Mouse (Mus musculus): ENCODE data around the gene Taok3. TPM values are rescaled to one million over a fixed set of nuclear protein-coding genes. Genes with fewer than 3 reads are reported as not detected.

Taok3 gene
- polyA plus RNA-seq, 1 experiment from 2014 or later: 58.1 TPM

GRCm38 (mm10) chr5:117135869-117136268 lies 15.9 kb downstream of the Taok3 start:
- Histone ChIP-seq H3K27me3 (replicated peaks; ENCODE audit: control insufficient read depth, insufficient read depth, low read length) (no peaks in the 10 kb centered on the region), H3K27ac (ENCODE audit: low read length) (no peak overlapping the region), H3K9me3 (ENCODE audit: control insufficient read depth, low read length) (no peaks in the 10 kb centered on the region), H3K4me3 (replicated peaks; ENCODE audit: low read length) (no peak overlapping the region), H3K4me2 (ENCODE audit: low read length) (no peak overlapping the region), H3K4me1 (replicated peaks; ENCODE audit: control insufficient read depth, insufficient read depth, low read length) (peaks cover 3% of the 10 kb centered on the region; the same call in 1 of the 2 replicates), H3K9ac (replicated peaks; ENCODE audit: low read depth, low read length) (no peak overlapping the region), H3K36me3 (ENCODE audit: control insufficient read depth, insufficient read depth) (no peaks in the 10 kb centered on the region)
- no peak for ATAC-seq
- 52% methylated on average over 9 of the region's 9 CpGs for WGBS

GRCm38 (mm10) chr5:117136570-117136969 lies 16.6 kb downstream of the Taok3 start:
- ATAC-seq: no peak
- Histone ChIP-seq H3K4me2 (ENCODE audit: low read length) (no peak overlapping the region), H3K4me1 (replicated peaks; ENCODE audit: control insufficient read depth, insufficient read depth, low read length) (peaks cover 3% of the 10 kb centered on the region; the same call in 1 of the 2 replicates), H3K9me3 (ENCODE audit: control insufficient read depth, low read length) (no peaks in the 10 kb centered on the region), H3K27me3 (replicated peaks; ENCODE audit: control insufficient read depth, insufficient read depth, low read length) (no peaks in the 10 kb centered on the region), H3K36me3 (ENCODE audit: control insufficient read depth, insufficient read depth) (no peaks in the 10 kb centered on the region), H3K9ac (replicated peaks; ENCODE audit: low read depth, low read length) (no peak overlapping the region), H3K4me3 (replicated peaks; ENCODE audit: low read length) (no peak overlapping the region), H3K27ac (ENCODE audit: low read length) (no peak overlapping the region)
- 95% methylated on average over 5 of the region's 5 CpGs for WGBS

- H3K4me2 ChIP-seq (ENCODE audit: low read length): no peak overlapping the region
- no peak overlapping the region for H3K27ac ChIP-seq (ENCODE audit: low read length)
- H3K4me3 ChIP-seq (replicated peaks; ENCODE audit: low read length): no peak overlapping the region
- ATAC-seq: no peak
- WGBS: 71% methylated on average over 10 of the region's 10 CpGs
- H3K27me3 ChIP-seq (replicated peaks; ENCODE audit: control insufficient read depth, insufficient read depth, low read length): no peaks in the 10 kb centered on the region
- peaks cover 3% of the 10 kb centered on the region; the same call in 1 of the 2 replicates for H3K4me1 ChIP-seq (replicated peaks; ENCODE audit: control insufficient read depth, insufficient read depth, low read length)
- H3K36me3 ChIP-seq (ENCODE audit: control insufficient read depth, insufficient read depth): no peaks in the 10 kb centered on the region
- H3K9me3 ChIP-seq (ENCODE audit: control insufficient read depth, low read length): no peaks in the 10 kb centered on the region
- H3K9ac ChIP-seq (replicated peaks; ENCODE audit: low read depth, low read length): no peak overlapping the region
Measured at GRCm38 (mm10) chr5:117137011-117137410, 17.1 kb downstream of the Taok3 start.

GRCm38 (mm10) chr5:117137594-117137993 lies 17.7 kb downstream of the Taok3 start:
- Histone ChIP-seq H3K4me1 (replicated peaks; ENCODE audit: control insufficient read depth, insufficient read depth, low read length) (peaks cover 3% of the 10 kb centered on the region; the same call in 1 of the 2 replicates), H3K9me3 (ENCODE audit: control insufficient read depth, low read length) (no peaks in the 10 kb centered on the region), H3K36me3 (ENCODE audit: control insufficient read depth, insufficient read depth) (no peaks in the 10 kb centered on the region), H3K27ac (ENCODE audit: low read length) (no peak overlapping the region), H3K4me3 (replicated peaks; ENCODE audit: low read length) (no peak overlapping the region), H3K27me3 (replicated peaks; ENCODE audit: control insufficient read depth, insufficient read depth, low read length) (no peaks in the 10 kb centered on the region), H3K4me2 (ENCODE audit: low read length) (no peak overlapping the region), H3K9ac (replicated peaks; ENCODE audit: low read depth, low read length) (no peak overlapping the region)
- WGBS: 75% methylated on average over 8 of the region's 8 CpGs
- ATAC-seq: no peak

- Histone ChIP-seq H3K9ac (replicated peaks; ENCODE audit: low read depth, low read length) (no peak overlapping the region), H3K36me3 (ENCODE audit: control insufficient read depth, insufficient read depth) (no peaks in the 10 kb centered on the region), H3K27ac (ENCODE audit: low read length) (no peak overlapping the region), H3K4me3 (replicated peaks; ENCODE audit: low read length) (no peak overlapping the region), H3K4me1 (replicated peaks; ENCODE audit: control insufficient read depth, insufficient read depth, low read length) (peaks cover 3% of the 10 kb centered on the region; the same call in 1 of the 2 replicates), H3K27me3 (replicated peaks; ENCODE audit: control insufficient read depth, insufficient read depth, low read length) (no peaks in the 10 kb centered on the region), H3K4me2 (ENCODE audit: low read length) (no peak overlapping the region), H3K9me3 (ENCODE audit: control insufficient read depth, low read length) (no peaks in the 10 kb centered on the region)
- 91% methylated on average over 11 of the region's 11 CpGs for WGBS
- ATAC-seq: no peak
Measured at GRCm38 (mm10) chr5:117138295-117138988, 18.5 kb downstream of the Taok3 start.

- Histone ChIP-seq H3K27ac (ENCODE audit: low read length) (no peak overlapping the region), H3K4me1 (replicated peaks; ENCODE audit: control insufficient read depth, insufficient read depth, low read length) (peaks cover 3% of the 10 kb centered on the region; the same call in 1 of the 2 replicates), H3K36me3 (ENCODE audit: control insufficient read depth, insufficient read depth) (no peaks in the 10 kb centered on the region), H3K4me3 (replicated peaks; ENCODE audit: low read length) (no peak overlapping the region), H3K9me3 (ENCODE audit: control insufficient read depth, low read length) (no peaks in the 10 kb centered on the region), H3K9ac (replicated peaks; ENCODE audit: low read depth, low read length) (no peak overlapping the region), H3K27me3 (replicated peaks; ENCODE audit: control insufficient read depth, insufficient read depth, low read length) (no peaks in the 10 kb centered on the region), H3K4me2 (ENCODE audit: low read length) (no peak overlapping the region)
- no peak for ATAC-seq
- WGBS: 76% methylated on average over 8 of the region's 8 CpGs
Measured at GRCm38 (mm10) chr5:117139822-117140221, 19.9 kb downstream of the Taok3 start.

GRCm38 (mm10) chr5:117140374-117140773 lies 20.4 kb downstream of the Taok3 start:
- H3K9me3 ChIP-seq (ENCODE audit: control insufficient read depth, low read length): no peaks in the 10 kb centered on the region
- no peaks in the 10 kb centered on the region for H3K36me3 ChIP-seq (ENCODE audit: control insufficient read depth, insufficient read depth)
- H3K9ac ChIP-seq (replicated peaks; ENCODE audit: low read depth, low read length): no peak overlapping the region
- no peak overlapping the region for H3K27ac ChIP-seq (ENCODE audit: low read length)
- no peaks in the 10 kb centered on the region for H3K27me3 ChIP-seq (replicated peaks; ENCODE audit: control insufficient read depth, insufficient read depth, low read length)
- H3K4me3 ChIP-seq (replicated peaks; ENCODE audit: low read length): no peak overlapping the region
- 74% methylated on average over 7 of the region's 7 CpGs for WGBS
- ATAC-seq: no peak
- H3K4me1 ChIP-seq (replicated peaks; ENCODE audit: control insufficient read depth, insufficient read depth, low read length): peaks cover 3% of the 10 kb centered on the region; the same call in 1 of the 2 replicates
- H3K4me2 ChIP-seq (ENCODE audit: low read length): no peak overlapping the region

- no peak overlapping the region for H3K4me2 ChIP-seq (ENCODE audit: low read length)
- H3K4me3 ChIP-seq (replicated peaks; ENCODE audit: low read length): no peak overlapping the region
- no peaks in the 10 kb centered on the region for H3K9me3 ChIP-seq (ENCODE audit: control insufficient read depth, low read length)
- H3K27ac ChIP-seq (ENCODE audit: low read length): no peak overlapping the region
- WGBS: 70% methylated on average over 9 of the region's 9 CpGs
- H3K9ac ChIP-seq (replicated peaks; ENCODE audit: low read depth, low read length): no peak overlapping the region
- H3K4me1 ChIP-seq (replicated peaks; ENCODE audit: control insufficient read depth, insufficient read depth, low read length): no peaks in the 10 kb centered on the region
- no peaks in the 10 kb centered on the region for H3K36me3 ChIP-seq (ENCODE audit: control insufficient read depth, insufficient read depth)
- H3K27me3 ChIP-seq (replicated peaks; ENCODE audit: control insufficient read depth, insufficient read depth, low read length): no peaks in the 10 kb centered on the region
- ATAC-seq: no peak
Measured at GRCm38 (mm10) chr5:117143721-117144135, 23.8 kb downstream of the Taok3 start.

- no peak for ATAC-seq
Measured at GRCm38 (mm10) chr5:117146165-117146564, 26.2 kb downstream of the Taok3 start.

More at GRCm38 (mm10) chr5:117146165-117146564, 26.2 kb downstream of the Taok3 start:
- H3K27me3 ChIP-seq (replicated peaks; ENCODE audit: control insufficient read depth, insufficient read depth, low read length): no peaks in the 10 kb centered on the region
- H3K4me2 ChIP-seq (ENCODE audit: low read length): no peak overlapping the region
- no peak overlapping the region for H3K27ac ChIP-seq (ENCODE audit: low read length)
- H3K4me3 ChIP-seq (replicated peaks; ENCODE audit: low read length): no peak overlapping the region
- H3K9ac ChIP-seq (replicated peaks; ENCODE audit: low read depth, low read length): no peak overlapping the region
- H3K36me3 ChIP-seq (ENCODE audit: control insufficient read depth, insufficient read depth): no peaks in the 10 kb centered on the region
- H3K4me1 ChIP-seq (replicated peaks; ENCODE audit: control insufficient read depth, insufficient read depth, low read length): no peaks in the 10 kb centered on the region
- no peaks in the 10 kb centered on the region for H3K9me3 ChIP-seq (ENCODE audit: control insufficient read depth, low read length)
